ENCODE assay signal across 11 mouse cellular contexts in genomic region chr13:104094531-104095385, GRCm38 (mm10). TPM values are rescaled to one million over a fixed set of nuclear protein-coding genes. Genes with fewer than 3 reads are reported as not detected.
DNase-seq lines count a peak whose midpoint lies in the region; ATAC-seq lines count a peak whose summit lies in the region.
"Had no signal": no experiment of that assay in that cellular context is flagged by ENCODE, and none has a peak within 500 bp of the region (broad histone marks: within the 10 kb centered on the region; RNA-seq: fewer than 3 reads in every experiment).

No protein-coding gene starts in this region.

- no peak overlapping the region for H3K4me3 ChIP-seq in forebrain, embryonic 13.5 days
- H3K4me3 ChIP-seq in forebrain, embryonic 16.5 days (replicated peaks; ENCODE audit: low read length): no peak overlapping the region
- H3K4me3 ChIP-seq: limb, embryonic 13.5 days had no signal

- no peak overlapping the region for H3K27ac ChIP-seq in forebrain, embryonic 13.5 days
- no peak overlapping the region for H3K27ac ChIP-seq in forebrain, embryonic 16.5 days (ENCODE audit: low read length)
- H3K27ac ChIP-seq: limb, embryonic 13.5 days had no signal

- H3K4me2 ChIP-seq in forebrain, embryonic 13.5 days: no peak overlapping the region
- no peak overlapping the region for H3K4me2 ChIP-seq in forebrain, embryonic 16.5 days (ENCODE audit: low read length)
- H3K4me2 ChIP-seq: limb, embryonic 13.5 days had no signal

- H3K9ac ChIP-seq in forebrain, embryonic 13.5 days: no peak overlapping the region
- no peak overlapping the region for H3K9ac ChIP-seq in forebrain, embryonic 16.5 days (replicated peaks; ENCODE audit: low read depth, low read length)
- H3K9ac ChIP-seq: limb, embryonic 13.5 days had no signal

- H3K36me3 ChIP-seq in forebrain, embryonic 13.5 days (ENCODE audit: poor library complexity, severe bottlenecking): no peaks in the 10 kb centered on the region
- H3K36me3 ChIP-seq in forebrain, embryonic 16.5 days (ENCODE audit: control insufficient read depth, insufficient read depth): no peaks in the 10 kb centered on the region
- H3K36me3 ChIP-seq: limb, embryonic 13.5 days had no signal

- 87% methylated on average over 11 of the region's 11 CpGs for WGBS in forebrain, embryonic 13.5 days
- WGBS in forebrain, embryonic 16.5 days: 82% methylated on average over 11 of the region's 11 CpGs

- H3K9me3 ChIP-seq in forebrain, embryonic 13.5 days (replicated peaks): no peaks in the 10 kb centered on the region
- no peaks in the 10 kb centered on the region for H3K9me3 ChIP-seq in forebrain, embryonic 16.5 days (ENCODE audit: control insufficient read depth, low read length)
- H3K9me3 ChIP-seq: limb, embryonic 13.5 days had no signal

- no peaks in the 10 kb centered on the region for H3K4me1 ChIP-seq in forebrain, embryonic 13.5 days
- H3K4me1 ChIP-seq in forebrain, embryonic 16.5 days (replicated peaks; ENCODE audit: control insufficient read depth, insufficient read depth, low read length): no peaks in the 10 kb centered on the region

- H3K27me3 ChIP-seq in forebrain, embryonic 13.5 days: no peaks in the 10 kb centered on the region
- no peaks in the 10 kb centered on the region for H3K27me3 ChIP-seq in forebrain, embryonic 16.5 days (replicated peaks; ENCODE audit: control insufficient read depth, insufficient read depth, low read length)
- H3K27me3 ChIP-seq: limb, embryonic 13.5 days had no signal

- 0 out of 2 replicates have a peak, but pooled peaks have one; percentile 21 for ATAC-seq in forebrain, embryonic 13.5 days
- no peak for ATAC-seq in forebrain, embryonic 16.5 days

- peak; percentile 54 to 65 for DNase-seq in adrenal gland, postnatal 36 days
- peak; percentile 42 for DNase-seq in heart, postnatal 4 days
- DNase-seq in lung, postnatal 36 days: peak; percentile 59
- no peak for DNase-seq in spleen, postnatal 14 days (ENCODE audit: low spot score in 2 of 2)
- no peak for DNase-seq in thymus, postnatal 14 days
- no peak for DNase-seq in neural tube, embryonic 10.5 days (ENCODE audit: extremely low spot score, low spot score)
- DNase-seq: kidney, adult 18-20 months; thymus, postnatal 36 days had no signal

RNA-seq across cellular contexts. Expression of gene Nln, which starts 14.7 kb away (rescaled TPM):
- polyA plus RNA-seq in forebrain, embryonic 13.5 days (2015; fragmentation: Nextera tagmentation; extraction: Ambion mirVana): 22.3 and 25.7 TPM in 2 replicates
- polyA plus RNA-seq in forebrain, embryonic 16.5 days (2015; fragmentation: Nextera tagmentation; extraction: Ambion mirVana): 40.1 and 45.8 TPM in 2 replicates
- 10 to 100 TPM; 20.0 to 21.0 TPM for total RNA-seq in adrenal gland, postnatal 36 days (2021)
- 10 to 100 TPM; 27.2 to 30.4 TPM for total RNA-seq in heart, postnatal 4 days (2021)

RNA-seq across cellular contexts. Expression of gene Sgtb, which starts 14.8 kb away (rescaled TPM):
- 24.6 and 27.8 TPM in 2 replicates for polyA plus RNA-seq in forebrain, embryonic 13.5 days (2015; fragmentation: Nextera tagmentation; extraction: Ambion mirVana)
- polyA plus RNA-seq in forebrain, embryonic 16.5 days (2015; fragmentation: Nextera tagmentation; extraction: Ambion mirVana): 34.0 and 39.2 TPM in 2 replicates
- 10 to 100 TPM in 1 of 2 experiments, 1 to 10 TPM in 1; 5.3 to 20.0 TPM for total RNA-seq in adrenal gland, postnatal 36 days (2021)
- total RNA-seq in heart, postnatal 4 days (2021): 1 to 10 TPM; 1.7 to 1.8 TPM

Comparison
In these comparisons a context has a peak if more than half of its experiments do, and no peak if none do; other contexts are left out.
1. DNase-seq: peak in adrenal gland, postnatal 36 days (2 of 2), heart, postnatal 4 days (single experiment) and lung, postnatal 36 days (single experiment); none in spleen, postnatal 14 days (0 of 2), thymus, postnatal 14 days (single experiment) and neural tube, embryonic 10.5 days (single experiment).